Mouse (Mus musculus): Measurements from ENCODE around the gene Tmem94.

- no peak for TF ChIP-seq CTCF (IDR thresholded peaks at IDR 0.05; ENCODE audit: control insufficient read depth, insufficient read depth, insufficient replicate concordance, low read depth, low read length)
- TF ChIP-seq POLR2A (IDR thresholded peaks at IDR 0.05; ENCODE audit: control insufficient read depth, low read depth, low read length) = no peak
These were observed 55.8 kb downstream of the Tmem94 start for GRCm38 (mm10) chr11:115821001-115821400.
